Mouse (Mus musculus): Measurements from ENCODE around the gene Yy2. TPM values are rescaled to one million over a fixed set of nuclear protein-coding genes. Genes with fewer than 3 reads are reported as not detected.

The Yy2 gene
- 4.3 TPM for polyA plus RNA-seq (2014; fragmentation: Illumina TruSeq; extraction: RNeasy Lipid Tissue Mini Kit (QIAGEN cat#74804); ENCODE audit: low read depth, low replicate concordance)

DNA sequence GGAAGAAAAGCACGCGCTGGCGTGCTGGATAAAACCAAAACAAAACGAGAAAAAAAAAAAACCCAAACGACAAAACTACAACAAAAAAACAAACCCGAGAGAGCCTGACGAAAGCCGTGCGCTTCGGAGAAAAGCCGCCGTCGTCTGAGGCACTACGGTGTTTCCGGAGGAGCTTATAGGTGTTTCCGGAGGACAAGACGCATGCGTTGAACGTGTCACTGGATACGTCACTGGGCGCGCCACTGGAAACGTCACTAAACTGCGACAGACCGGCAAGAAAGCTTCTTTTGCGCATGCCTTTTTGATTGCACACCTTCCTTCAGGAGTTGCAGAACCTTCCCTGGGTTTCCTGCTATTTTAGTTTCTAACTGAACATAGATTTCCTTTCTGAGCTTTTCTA is at the start of gene Yy2:
Yy2 (minus strand) TSS at position 146 of the 400 bp plus-strand sequence.

DNA sequence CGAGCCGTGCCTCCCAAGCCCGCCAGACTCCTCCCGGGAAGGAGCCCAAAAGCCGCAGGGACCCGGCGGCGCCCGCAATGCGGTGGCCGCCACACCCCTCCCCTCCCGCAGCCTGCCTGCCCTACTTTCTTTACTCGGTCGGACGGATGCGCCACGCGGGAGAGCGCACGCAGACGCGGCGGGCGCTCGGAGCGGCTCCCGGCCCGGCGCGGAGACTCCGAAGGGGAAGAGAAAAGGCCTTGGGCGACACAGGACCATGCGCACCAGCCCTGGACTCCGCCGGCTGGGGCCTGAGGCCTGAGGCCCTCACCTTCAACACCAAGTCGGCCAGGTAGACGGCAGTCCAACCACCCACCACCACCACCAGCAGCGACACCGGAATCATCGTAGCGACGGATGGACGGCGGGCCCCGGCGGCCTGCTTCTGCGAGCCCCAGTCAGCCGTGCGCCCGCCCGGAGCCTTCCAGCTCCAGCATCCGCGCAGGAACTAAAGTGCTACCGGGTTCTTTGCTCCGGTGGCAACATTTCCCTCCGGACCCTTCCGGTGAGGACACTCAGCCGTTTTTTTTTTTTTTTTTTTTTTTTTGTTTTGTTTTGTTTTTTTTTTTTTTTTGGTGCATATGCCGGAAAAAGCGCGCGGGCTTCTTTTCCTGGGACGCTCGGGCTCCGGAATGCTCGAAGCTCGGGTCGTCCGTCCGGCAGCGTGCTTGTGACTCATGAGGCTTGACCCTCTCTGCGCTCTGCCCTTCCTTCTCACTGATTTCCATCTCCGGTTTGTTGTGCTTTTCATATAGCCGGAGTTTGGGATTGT is 29.6 kb upstream of the Yy2 start, which contains the start of gene Mbtps2:
Mbtps2 (minus strand) TSS at position 530 of the 811 bp plus-strand sequence.

Other genes starting within 250 kb of the Yy2 start
- gene Phex, start 153.7 kb downstream of the Yy2 start, polyA plus RNA-seq (2014; fragmentation: Illumina TruSeq; extraction: RNeasy Lipid Tissue Mini Kit (QIAGEN cat#74804); ENCODE audit: low read depth, low replicate concordance), result 1.9 TPM
- gene Sms, start 76.7 kb downstream of the Yy2 start, polyA plus RNA-seq (2014; fragmentation: Illumina TruSeq; extraction: RNeasy Lipid Tissue Mini Kit (QIAGEN cat#74804); ENCODE audit: low read depth, low replicate concordance), result 13.2 TPM
- gene Mbtps2, start 29.7 kb upstream of the Yy2 start, polyA plus RNA-seq (2014; fragmentation: Illumina TruSeq; extraction: RNeasy Lipid Tissue Mini Kit (QIAGEN cat#74804); ENCODE audit: low read depth, low replicate concordance), result 10.0 TPM
- gene Smpx, start 129.9 kb upstream of the Yy2 start, polyA plus RNA-seq (2014; fragmentation: Illumina TruSeq; extraction: RNeasy Lipid Tissue Mini Kit (QIAGEN cat#74804); ENCODE audit: low read depth, low replicate concordance), result 99.0 TPM
- gene Klhl34, start 249.4 kb upstream of the Yy2 start, polyA plus RNA-seq (2014; fragmentation: Illumina TruSeq; extraction: RNeasy Lipid Tissue Mini Kit (QIAGEN cat#74804); ENCODE audit: low read depth, low replicate concordance), result not detected